8 mouse cellular contexts compared by ENCODE assay signal in the genomic region with DNA sequence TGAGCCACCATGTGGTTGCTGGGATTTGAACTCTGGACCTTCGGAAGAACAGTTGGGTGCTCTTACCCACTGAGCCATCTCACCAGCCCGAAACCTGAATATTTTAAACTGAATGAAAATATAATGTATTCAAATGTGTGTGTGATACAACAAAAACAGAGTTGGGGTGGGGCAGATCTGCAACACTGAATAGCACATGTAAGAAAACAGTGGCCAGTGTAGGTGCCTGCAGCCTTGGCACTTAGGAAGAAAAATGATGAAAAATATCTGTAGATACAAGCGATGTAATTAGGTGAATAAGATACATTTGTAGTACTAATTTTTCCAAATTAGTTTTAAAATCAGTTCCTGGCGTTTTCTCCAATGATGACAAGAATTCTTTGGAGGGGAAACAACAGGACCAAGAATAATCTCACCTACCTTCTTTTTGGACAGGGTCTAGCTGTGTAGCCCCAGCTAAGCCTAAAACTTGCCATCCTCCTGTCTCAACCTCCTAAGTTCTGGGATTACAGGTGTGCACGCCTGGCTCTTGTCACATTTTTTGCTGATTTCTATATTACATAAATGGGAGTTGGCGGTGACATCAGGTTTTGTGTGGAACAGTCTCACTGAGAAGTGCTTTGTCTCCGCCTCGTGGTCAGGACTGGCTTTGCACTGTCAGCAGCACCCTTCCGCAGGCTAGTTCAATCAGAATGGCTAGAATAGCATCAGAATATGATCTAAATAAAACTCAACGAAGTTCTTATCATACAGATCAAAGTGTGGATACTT. TPM values are rescaled to one million over a fixed set of nuclear protein-coding genes. Genes with fewer than 3 reads are reported as not detected.
DNase-seq lines count a peak whose midpoint lies in the region; ATAC-seq lines count a peak whose summit lies in the region.

No protein-coding gene starts in this region.

- no peak overlapping the region for H3K4me3 ChIP-seq in hindbrain, embryonic 16.5 days (ENCODE audit: low read length)

- H3K36me3 ChIP-seq in hindbrain, embryonic 16.5 days (ENCODE audit: control insufficient read depth, insufficient read depth, low read length), result no peaks in the 10 kb centered on the region; the same call in 1 of the 2 replicates

- no peaks in the 10 kb centered on the region for H3K27me3 ChIP-seq in hindbrain, embryonic 16.5 days (replicated peaks; ENCODE audit: control insufficient read depth, insufficient read depth, low read length)

- no peak overlapping the region for H3K27ac ChIP-seq in hindbrain, embryonic 16.5 days (ENCODE audit: low read depth, low read length)

- peak; percentile 91 for ATAC-seq in hindbrain, embryonic 16.5 days
- ATAC-seq in megakaryocyte progenitor cell, adult 5-6 weeks (replicated peaks; ENCODE audit: poor library complexity), result peak; percentile 100

- H3K9me3 ChIP-seq in hindbrain, embryonic 16.5 days (ENCODE audit: control insufficient read depth, low read length), result peaks cover 3% of the 10 kb centered on the region; the same call in 1 of the 2 replicates

- peaks cover 8% of the 10 kb centered on the region; the same call in 1 of the 2 replicates for H3K4me1 ChIP-seq in hindbrain, embryonic 16.5 days (ENCODE audit: control insufficient read depth, insufficient read depth, low read depth, low read length)

- DNase-seq in NIH3T3 (ENCODE audit: low read depth), result peak; percentile 96
- DNase-seq in cerebellum, adult 9-10 months, result peak; percentile 94
- DNase-seq in frontal cortex, postnatal 14 days (ENCODE audit: low spot score in 2 of 2), result peak; percentile 78 to 92
- peak; percentile 92 to 100 for DNase-seq in left cerebral cortex, adult 18-20 months (ENCODE audit: low spot score in 2 of 2)
- peak; percentile 94 to 97 for DNase-seq in right cerebral cortex, adult 2 months (ENCODE audit: low spot score in 2 of 2)
- peak; percentile 40 for DNase-seq in urinary bladder, postnatal 10 days (ENCODE audit: low spot score)

- WGBS in hindbrain, embryonic 16.5 days, result 31% methylated on average over 10 of the region's 10 CpGs

- peak overlapping the region; percentile 26; the same call in 1 of the 2 replicates for H3K4me2 ChIP-seq in hindbrain, embryonic 16.5 days (ENCODE audit: low read length)

- peak overlapping the region; percentile 29; the same call in 1 of the 2 replicates for H3K9ac ChIP-seq in hindbrain, embryonic 16.5 days (ENCODE audit: low read depth, low read length)

RNA-seq across cellular contexts. Expression of a gene that starts 57.1 kb away (rescaled TPM):
- polyA plus RNA-seq in hindbrain, embryonic 16.5 days (2015; fragmentation: Nextera tagmentation; extraction: Ambion mirVana), result 10.4 and 10.9 TPM in 2 replicates
- total RNA-seq in left cerebral cortex, adult 18-20 months (2021), result 10 to 100 TPM; 87.0 to 97.8 TPM
- total RNA-seq in megakaryocyte progenitor cell, adult 5-6 weeks (2015), result 0.34 and 0.49 TPM in 2 replicates
- 0.12 and 0.27 TPM in 2 replicates for total RNA-seq in megakaryocyte progenitor cell, adult 5-6 weeks (2017)

RNA-seq across cellular contexts. Expression of a gene that starts 58.2 kb away (rescaled TPM):
- polyA plus RNA-seq in hindbrain, embryonic 16.5 days (2015; fragmentation: Nextera tagmentation; extraction: Ambion mirVana), result 82.7 and 83.2 TPM in 2 replicates
- total RNA-seq in left cerebral cortex, adult 18-20 months (2021), result 10 to 100 TPM; 90.6 to 92.7 TPM
- total RNA-seq in megakaryocyte progenitor cell, adult 5-6 weeks (2015), result 87.2 and 95.3 TPM in 2 replicates
- total RNA-seq in megakaryocyte progenitor cell, adult 5-6 weeks (2017), result 49.8 and 52.0 TPM in 2 replicates

Comparison
In these comparisons a context has a peak if more than half of its experiments do, and no peak if none do; other contexts are left out.
1. DNase-seq: peak in every context shown above with its lines; median percentile 96 in NIH3T3; 96 in left cerebral cortex, adult 18-20 months; 96 in right cerebral cortex, adult 2 months; 94 in cerebellum, adult 9-10 months; 85 in frontal cortex, postnatal 14 days; 40 in urinary bladder, postnatal 10 days.
2. RNA of a gene that starts 57.1 kb away (total RNA-seq): 87.0 to 97.8 TPM in left cerebral cortex, adult 18-20 months; 0.12 to 0.49 TPM in megakaryocyte progenitor cell, adult 5-6 weeks; every median in the first group is over 10 times any median in the second.